Mouse (Mus musculus) adrenal gland, adult 2 months (tissue): ENCODE measurements at regions not wholly inside any gene's neighbourhood (a gene's known extent, or its start where the extent isn't known, plus 50 kb on each side); places are given as distances from the start of the nearest gene placed in this dataset.

Source experiments
- DNase-seq: peaks from one replicate; pipeline ENCODE4 v3.0.0; 2021

DNA sequence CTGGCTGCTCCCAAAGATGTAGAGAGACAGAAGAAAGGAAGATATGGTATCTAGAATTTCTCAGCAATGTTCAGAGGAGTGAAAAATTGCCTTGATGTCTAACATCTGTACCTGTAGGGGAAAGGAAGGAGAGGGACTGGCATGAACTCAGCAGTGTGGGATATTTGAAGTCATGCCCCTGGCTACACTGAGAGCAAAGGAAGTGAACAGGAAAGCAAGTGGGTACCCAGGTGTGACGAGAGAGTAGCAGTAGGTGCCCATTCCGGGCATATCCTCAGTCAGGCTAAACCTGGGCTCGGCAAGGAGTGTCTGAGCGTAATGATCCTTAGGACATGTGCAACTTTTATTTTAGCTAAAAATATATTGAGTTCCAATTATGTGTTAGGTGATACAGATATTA, 203.4 kb upstream of the Satb1 start:
- DNase-seq: no peak

DNA sequence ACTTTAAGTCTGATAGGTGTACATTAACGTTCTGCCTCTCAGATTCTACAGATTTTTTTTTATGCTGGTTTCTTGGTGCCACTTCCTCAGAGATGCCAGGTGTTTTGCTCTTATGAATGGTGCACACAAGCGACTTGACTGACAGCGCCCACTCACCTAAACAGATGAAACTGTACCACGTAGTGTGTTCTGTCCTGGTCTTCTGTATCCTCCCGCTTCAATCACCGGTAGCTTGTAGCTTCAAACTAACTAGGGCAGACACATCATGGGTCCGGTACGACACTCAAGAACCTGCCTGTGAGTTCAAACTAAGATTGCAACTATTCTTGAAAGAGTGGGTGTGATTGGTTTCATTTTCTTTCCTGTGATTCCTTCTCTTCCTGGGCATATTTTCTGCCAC, 198.0 kb upstream of the Satb1 start:
- DNase-seq: no peak

DNA sequence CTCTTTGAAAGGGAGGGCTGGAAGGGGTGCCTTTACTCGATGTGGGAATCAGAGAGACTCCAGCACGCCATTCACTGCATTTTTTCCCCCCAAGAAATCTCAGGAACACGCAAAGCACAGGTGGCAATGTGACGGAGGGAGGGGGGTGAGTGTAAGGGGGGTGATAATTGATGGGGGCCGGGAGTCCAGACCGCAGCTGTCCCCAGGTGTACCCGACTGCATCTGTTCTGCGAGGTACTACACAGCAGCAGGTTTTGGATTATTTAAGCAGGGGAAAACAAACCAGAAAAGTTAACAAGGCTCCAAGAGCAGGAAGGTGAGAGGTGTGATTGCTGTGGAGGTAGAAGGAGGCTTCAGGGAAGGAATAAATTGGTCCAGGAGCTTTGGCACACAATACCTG, 153.8 kb upstream of the Satb1 start:
- no peak for DNase-seq

DNA sequence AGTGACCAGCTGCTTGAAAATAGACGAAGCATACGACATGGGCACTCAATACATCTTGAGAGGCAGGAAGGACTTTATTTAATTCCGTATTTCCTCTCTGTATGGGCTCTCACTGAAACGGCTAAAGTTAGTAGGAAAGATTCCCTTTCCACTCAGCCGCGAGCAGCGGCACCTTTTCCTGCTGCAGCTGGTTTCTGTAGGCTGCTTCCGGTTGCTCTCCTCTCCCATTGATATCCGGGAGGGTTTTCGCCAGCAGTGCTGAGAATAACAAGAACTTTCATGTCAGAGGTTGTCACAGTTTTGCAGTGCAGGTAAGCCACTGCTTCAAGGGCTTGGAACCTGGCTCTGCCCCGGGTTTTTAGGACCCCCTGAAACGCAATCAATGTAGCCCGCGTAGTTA, 153.1 kb upstream of the Satb1 start:
- no peak for DNase-seq

DNA sequence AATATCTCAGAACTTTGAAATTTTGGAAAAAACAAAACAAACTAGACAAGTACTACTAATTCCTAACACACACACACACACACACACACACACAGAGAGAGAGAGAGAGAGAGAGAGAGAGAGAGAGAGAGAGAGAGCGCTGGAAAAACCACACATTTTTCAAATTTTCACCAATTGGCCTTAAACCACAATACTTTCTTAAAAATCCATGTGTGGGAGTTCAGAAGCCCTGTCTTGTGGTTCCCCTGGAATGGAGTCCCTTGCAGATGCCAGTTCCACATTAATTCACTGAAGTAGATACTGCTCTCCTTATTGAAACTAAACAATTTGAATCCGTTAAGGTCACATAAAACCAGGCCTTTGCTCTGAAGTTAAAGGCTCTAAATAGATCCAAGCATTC, 146.0 kb upstream of the Satb1 start:
- DNase-seq: no peak

DNA sequence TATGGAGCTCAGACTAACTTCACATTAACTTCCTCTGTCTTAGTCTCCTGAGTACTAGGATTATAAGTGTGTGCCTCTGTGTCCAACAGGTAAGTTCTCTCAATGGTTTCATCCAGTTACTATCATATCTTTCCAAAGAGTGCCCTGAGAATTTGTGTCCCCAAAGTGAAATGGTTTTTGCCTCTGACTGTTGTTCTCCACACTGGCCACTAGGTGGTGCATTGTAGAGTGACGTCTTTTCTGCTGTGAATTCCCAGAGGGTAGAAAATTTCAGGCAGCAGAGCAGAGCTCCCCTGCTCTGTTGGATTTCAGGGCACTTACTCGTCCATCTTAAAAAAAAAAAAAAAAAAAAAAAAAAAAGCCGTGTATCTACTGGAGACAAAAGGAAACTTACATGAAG, 138.4 kb upstream of the Satb1 start:
- no peak for DNase-seq

DNA sequence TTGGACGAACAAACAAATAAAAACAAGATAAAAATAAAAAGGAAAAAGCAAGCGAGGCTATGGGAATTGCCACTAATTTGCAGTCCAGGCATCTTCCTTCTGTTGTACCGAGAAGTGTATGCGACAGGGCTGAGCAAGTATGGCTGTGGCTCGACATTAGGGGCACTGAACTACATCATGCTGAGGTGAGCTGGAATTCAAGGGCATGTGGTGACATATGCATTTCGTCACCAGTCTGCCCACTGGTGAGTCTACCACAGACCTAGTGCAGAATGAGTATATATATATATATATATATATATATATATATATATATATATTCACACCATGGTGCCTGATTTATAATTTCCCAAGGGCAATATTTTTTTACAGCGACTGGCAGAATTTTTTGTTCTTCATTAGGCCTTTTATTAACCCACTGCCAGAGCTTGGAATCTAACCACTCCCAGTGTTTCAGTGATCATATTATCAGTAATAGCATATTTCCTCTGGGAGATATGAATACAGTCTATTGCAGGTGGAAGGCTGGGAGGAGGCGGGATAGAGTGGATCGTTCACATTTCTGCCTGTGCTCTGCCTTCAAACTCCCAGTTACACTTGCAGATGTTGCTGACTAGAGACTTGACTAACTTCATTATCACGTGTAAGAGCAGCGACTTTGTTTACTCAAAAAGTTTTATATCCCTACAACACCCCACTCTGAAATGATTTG, 133.6 kb upstream of the Satb1 start:
- no peak for DNase-seq

DNA sequence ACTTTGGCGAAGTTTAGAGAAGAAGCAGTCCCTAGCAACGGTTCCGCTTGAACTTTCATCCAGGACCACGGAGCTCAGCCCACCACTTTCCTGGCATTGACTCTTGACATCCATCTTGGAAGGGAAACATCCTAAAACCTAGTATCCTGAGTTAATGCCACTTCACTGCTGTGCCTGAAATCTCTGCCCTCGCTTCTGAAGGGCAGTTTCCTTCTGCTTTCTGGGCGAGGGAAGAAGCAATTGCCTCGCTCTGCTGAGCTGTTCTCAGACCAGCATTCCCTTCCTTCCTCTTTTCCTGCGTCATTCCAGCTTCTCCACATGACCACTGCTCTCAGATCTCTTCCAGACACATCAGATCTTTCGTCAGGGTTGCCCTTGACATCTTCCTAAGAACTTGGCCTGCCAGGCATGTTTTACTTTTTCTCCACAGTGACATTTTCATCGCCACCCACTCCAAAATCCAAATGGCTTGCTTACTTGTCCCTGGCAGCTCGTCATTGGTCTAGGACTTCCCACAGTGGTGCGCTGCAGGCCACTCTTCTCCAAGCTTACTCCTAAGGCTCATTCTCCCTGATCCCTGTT, 129.5 kb upstream of the Satb1 start:
- DNase-seq: peak; percentile 42

DNA sequence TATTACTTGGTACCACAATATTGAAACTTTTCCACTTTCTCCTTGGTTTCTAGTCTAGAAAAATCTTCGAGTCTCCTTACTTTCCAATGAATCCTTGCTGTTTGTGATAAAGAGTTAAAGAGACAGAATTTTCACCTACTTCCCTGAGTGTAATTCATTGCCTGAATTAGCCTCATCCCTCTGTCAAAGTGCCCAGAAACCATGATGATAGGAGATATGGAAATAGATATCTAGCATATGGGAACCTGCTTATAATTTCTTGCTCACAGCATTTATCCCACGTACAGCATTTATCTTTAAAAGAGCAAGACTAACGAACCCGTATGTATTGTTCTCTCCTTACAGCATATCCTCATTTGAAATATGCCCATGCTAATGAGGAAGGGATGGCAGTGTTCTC, 128.2 kb upstream of the Satb1 start:
- no peak for DNase-seq

DNA sequence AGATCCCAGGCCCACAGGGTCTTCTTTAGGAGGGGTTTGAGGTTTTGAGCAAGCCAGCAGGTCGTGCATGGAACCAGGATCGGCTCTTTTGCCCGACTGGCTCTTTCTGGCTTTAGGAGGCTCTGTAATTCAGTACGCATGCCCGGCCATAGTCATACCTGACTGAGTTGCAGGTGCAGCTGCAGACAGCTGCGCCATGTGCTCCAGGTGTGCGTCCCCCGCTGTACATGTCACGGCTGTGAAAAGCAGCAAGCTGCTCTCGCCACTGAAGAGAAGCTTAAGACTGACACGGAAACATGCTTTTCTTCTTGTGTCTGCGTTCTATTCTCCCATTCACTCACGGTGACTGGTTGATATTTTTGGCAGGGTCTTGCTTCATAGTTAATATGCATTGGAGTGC, 123.2 kb upstream of the Satb1 start:
- no peak for DNase-seq

DNA sequence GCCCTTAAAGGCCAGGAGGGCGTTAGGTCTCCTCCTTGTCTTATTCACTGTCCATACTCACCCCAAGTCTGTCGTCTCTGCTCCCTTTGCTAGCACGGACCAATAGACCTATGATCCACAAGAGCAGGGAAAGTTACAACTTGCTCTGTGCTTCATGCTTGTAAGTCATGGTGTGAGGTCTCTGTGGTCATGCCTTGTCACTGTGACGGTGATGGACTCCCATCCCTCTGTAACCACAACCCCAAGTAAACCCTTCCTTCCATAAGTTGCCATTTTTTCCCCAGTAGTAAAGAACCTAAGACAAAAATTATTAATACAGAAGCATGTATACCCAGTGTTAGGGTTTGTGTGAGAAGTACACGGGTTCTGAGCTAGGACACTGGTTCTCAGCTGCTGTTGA, 104.6 kb upstream of the Satb1 start:
- no peak for DNase-seq

DNA sequence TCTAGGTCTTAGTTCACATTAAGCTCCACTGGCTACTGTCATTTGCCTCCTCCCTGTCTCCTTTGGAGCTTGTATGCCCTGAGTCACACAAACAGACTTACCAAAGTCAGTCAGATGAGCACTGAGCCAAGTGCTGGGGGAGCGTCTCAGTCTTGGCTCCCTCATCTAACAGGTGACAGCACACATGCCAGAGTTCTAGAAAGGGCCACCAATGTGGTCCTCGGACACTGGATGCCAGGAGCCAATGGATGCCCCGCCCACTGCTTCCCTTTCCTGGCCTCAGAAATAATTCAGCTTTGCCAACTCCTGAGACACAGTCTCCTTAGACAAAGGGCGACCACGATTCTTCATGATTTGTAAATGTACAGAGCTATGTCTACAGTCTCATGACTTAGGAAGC, 103.0 kb upstream of the Satb1 start:
- no peak for DNase-seq

DNA sequence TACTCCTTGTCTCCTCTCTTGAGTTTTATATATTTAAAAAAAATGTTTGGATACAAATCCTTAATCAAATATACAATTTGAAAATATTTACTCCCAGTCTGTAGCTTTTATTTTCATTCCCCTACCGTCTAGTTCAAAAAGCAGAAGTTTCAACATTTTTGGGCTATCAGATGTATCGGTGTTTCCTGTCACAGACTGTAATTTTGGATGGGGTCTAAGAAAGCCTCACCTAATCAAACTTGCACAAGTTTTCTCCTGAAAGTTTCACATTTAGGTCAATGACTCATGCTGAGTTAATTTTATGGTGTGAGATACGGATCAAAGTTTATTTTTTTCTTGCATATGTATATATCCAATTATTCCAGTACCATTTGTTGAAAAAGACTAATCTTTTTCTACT, 93.3 kb upstream of the Satb1 start:
- no peak for DNase-seq

DNA sequence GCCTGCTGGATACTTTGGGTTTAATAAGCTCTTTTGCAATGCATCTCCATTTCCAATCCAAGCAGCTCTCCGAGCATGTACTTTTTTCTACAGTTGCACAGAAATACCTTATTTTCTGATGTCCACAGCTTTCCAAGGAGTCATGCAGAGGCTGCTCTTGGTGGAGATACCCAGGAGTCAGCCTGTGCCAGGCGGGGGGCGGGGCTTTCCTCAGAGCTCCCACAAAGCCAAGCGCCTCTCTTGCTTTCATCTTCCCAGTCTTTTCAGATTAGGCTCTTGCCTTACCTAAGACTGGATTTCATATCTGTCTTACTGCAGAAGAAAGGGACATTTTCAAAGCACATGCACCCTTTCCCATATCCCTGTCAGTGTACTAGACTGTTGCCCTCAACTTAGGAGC, 73.9 kb upstream of the Satb1 start:
- no peak for DNase-seq

DNA sequence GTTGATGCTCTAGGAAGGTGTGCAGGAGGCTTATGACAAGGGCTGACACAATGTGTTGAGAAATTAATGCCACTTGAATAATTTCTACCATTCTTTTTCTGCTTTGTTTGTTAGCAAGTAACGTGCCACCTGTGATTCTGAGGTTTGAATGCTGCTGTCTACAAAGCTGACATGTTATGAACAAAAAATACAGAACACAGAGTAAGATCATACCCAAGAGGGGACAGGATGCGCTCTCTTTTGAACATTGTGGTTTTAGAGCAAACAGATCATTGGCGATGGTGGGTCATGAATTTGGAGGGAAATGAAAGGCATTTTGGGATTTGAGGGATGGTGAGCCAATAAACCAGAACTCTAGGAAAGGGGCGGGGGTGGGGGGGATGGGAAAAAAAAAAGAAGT, 73.3 kb upstream of the Satb1 start:
- no peak for DNase-seq

DNA sequence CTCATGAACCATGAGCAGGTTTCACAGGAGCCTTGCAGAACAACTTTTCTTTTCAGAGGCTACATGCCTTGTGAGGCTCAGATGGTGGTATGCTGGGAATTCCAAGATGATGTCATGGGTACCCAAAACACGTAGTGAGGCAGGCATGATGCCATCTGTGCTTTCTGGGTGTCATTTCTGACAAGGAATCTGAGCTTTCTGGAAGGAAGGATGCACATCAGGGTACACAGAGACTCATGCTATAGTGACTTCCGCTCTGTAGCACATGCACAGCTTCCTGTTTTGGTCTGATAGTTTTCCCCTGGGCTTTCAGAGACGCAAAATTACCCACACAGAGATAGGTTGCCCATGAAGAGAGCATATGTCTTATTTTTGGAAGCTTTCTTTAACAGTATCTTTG, 70.8 kb upstream of the Satb1 start:
- DNase-seq: no peak

DNA sequence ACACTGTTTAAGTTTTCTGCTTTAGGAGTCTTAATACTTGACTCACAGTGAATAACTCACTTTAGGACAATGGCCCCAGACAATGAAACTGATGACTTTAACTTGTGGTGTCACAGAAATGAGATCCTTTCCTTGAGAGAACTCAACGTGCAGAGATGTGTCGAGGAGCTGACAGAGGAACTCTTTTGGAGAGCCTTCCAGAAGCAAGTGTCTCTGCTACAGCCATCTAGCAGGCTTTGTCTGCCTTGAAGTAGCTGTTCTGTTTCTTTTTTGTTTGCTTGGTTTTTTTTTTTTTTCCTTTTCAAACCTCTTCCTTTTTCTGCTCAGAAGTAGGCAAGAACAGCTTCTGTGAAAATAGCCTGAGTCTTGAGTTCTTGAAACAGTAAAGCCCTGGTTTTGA, 66.3 kb upstream of the Satb1 start:
- DNase-seq: no peak

DNA sequence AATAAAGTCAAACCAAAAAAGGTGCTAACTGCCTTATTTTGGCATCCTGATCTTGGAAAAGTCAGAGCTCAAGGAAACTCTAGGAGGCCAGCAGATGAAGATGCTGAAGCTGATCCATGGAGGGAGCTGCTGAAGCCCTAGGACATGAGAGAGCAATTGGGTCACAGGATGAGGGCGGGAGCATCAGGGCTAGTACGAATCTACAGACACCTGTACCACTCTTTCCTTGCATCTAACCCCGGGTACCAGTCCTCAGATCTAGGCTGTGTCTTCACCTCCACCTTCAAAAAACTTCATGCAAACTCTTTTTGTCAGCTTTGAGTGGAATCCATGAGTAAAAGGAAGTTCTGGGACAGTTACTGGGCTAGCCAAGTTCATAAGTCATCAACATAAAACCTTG, 63.1 kb upstream of the Satb1 start:
- no peak for DNase-seq

DNA sequence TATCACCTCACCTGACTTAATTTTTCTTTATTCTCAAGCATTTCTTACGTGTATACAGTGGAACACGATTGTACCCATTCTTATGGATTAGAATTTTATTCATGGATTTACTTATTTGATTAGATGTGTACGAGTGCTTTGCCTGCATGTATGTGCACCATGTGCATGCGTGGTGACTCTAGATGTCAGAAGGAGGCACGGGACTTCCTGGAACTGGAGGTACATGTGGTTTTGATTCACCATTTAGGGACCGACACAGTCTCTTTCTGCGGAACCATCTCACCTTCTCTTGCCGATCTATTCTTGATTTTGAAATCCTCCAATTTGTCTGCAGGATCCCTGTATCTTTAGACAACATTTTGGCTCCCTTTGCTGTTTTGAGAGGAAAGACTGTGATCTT, 61.2 kb upstream of the Satb1 start:
- no peak for DNase-seq

DNA sequence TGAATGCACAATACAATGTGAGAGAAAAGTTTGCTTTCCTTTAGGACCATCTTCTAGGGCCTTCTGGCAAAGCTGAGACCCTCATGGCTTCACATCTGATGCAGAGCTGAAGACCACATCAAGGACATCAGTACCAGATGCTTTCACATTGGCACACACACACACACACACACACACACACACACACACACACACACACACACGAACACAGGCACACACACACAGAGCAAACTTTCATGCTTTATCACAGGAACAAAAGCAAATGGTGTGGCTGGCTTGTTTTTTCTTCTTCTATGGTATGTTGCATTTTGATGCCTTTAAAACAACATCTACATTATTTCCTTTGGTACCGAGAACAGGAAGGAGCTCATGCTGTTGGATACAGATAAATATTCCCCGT, 59.8 kb upstream of the Satb1 start:
- DNase-seq: no peak

DNA sequence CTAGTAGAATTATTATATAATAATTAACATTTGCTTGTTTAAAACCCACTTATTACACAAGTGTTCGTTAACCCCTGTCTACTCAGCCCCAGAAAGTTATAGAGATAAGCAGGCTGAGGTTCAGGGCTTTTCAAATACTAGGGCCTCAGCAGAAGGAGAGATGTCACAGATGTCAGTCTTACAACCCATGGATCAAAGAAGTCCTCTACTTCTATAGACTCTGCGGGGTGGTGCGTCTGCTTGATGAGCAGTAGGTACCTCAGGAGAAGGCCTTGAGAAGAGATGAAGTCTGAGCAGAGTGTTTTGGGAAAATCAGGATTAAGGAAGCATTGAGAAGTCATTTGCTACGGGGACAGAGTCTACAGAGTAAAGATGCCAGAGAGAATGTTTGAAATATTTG, 59.1 kb upstream of the Satb1 start:
- no peak for DNase-seq
